Mouse (Mus musculus): Measurements from ENCODE around the gene Socs7.
"Not testable (repeated sequence)": the region's sequence is repeated elsewhere in the genome, so short reads cannot be mapped to it uniquely, and the experiment has no call there.

The Socs7 gene

GRCm38 (mm10) chr11:97338977-97339315 is 23.4 kb upstream of the Socs7 start:
- ATAC-seq (ENCODE audit: insufficient number of reproducible peaks, low FRiP score, low TSS enrichment): 0 out of 2 replicates have a peak, but pooled peaks have one; percentile 26

GRCm38 (mm10) chr11:97343175-97343574 is 19.2 kb upstream of the Socs7 start:
- no peak for ATAC-seq (ENCODE audit: insufficient number of reproducible peaks, low FRiP score, low TSS enrichment)

DNA sequence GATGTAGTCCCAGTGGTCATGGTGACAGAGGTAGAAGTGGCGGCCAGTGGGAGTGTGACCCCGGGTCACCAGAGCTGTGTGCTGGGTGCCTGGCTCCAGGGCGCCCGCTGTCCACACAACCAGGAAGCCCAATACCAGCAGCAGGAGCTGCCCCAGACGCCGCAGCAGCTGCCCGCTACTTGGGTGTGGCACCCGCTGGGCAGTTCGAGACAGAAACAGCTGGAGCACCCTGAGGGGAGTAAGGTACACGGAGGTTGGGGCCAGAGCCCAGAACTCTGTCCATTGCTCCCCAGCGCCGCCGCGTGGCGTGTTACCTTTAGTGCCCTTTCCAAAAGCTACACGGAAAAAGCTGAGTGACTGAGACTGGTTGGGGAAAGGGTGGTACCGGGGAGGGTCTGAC is 18.7 kb upstream of the Socs7 start:
- ATAC-seq (ENCODE audit: insufficient number of reproducible peaks, low FRiP score, low TSS enrichment): no peak

GRCm38 (mm10) chr11:97345446-97345845 is 16.9 kb upstream of the Socs7 start:
- no peak for ATAC-seq (ENCODE audit: insufficient number of reproducible peaks, low FRiP score, low TSS enrichment)

- ATAC-seq (ENCODE audit: insufficient number of reproducible peaks, low FRiP score, low TSS enrichment): peak; percentile 31; the same call in 1 of the 2 replicates
Measured at GRCm38 (mm10) chr11:97346383-97346782, 16.0 kb upstream of the Socs7 start.

- ATAC-seq (ENCODE audit: insufficient number of reproducible peaks, low FRiP score, low TSS enrichment): no peak
Measured at GRCm38 (mm10) chr11:97347291-97347690, 15.1 kb upstream of the Socs7 start.

DNA sequence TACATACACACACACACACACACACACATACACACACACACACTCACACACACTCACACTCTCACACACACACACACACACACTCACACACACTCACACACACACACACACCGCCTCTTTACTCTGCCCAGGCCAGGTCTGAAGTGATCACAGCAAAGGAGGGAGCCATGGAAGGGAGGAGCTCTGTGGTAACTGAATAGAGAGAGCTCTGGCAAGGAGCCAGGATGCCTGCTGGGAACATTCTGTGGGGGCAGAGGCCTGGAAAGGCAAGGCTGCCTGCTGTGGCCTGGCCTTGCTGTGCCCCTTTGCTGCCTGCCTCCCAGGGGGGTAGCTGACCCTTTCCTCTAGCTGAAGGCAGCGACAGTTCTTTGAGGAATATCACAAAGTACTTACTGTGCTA is 12.3 kb upstream of the Socs7 start:
- ATAC-seq (ENCODE audit: insufficient number of reproducible peaks, low FRiP score, low TSS enrichment): no peak

- no peak for ATAC-seq (ENCODE audit: insufficient number of reproducible peaks, low FRiP score, low TSS enrichment)
Measured at GRCm38 (mm10) chr11:97352027-97352684, 10.2 kb upstream of the Socs7 start, which contains the start of gene Gpr179. Gpr179 (minus strand) TSS chr11:97352077.

DNA sequence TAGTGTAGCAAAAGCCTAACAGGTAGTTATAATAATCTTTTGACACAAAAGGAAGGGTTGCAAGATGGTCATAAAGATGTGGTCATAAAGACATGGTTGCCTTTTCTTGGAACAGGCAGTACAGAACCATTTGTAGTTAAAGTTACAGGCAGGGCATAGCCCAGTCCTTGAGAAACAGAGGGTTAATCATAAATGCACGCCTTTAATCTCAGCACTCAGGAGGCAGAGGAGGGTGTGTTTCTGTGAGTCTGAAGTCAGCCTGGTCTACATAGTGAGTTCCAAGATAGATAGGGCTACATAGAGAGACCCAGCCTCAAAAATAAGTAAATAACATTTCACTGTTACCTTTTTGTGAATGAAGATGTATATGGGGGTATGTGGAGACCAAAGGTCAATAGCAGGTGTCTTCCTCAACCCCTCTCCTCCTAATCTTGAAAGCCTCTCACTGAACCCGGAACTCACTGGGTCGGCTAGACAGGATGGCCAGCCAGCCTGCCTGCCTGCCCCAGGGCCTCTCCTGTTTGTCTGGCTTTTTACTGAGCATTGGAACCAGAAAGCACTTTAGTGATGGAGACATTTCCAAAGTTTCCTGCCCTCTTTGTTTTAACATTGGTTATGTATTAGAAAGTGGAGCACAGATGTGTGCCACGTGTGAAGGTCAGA is 9.3 kb upstream of the Socs7 start:
- ATAC-seq (ENCODE audit: insufficient number of reproducible peaks, low FRiP score, low TSS enrichment): no peak

GRCm38 (mm10) chr11:97354646-97355045 is 7.7 kb upstream of the Socs7 start:
- ATAC-seq (ENCODE audit: insufficient number of reproducible peaks, low FRiP score, low TSS enrichment): no peak

DNA sequence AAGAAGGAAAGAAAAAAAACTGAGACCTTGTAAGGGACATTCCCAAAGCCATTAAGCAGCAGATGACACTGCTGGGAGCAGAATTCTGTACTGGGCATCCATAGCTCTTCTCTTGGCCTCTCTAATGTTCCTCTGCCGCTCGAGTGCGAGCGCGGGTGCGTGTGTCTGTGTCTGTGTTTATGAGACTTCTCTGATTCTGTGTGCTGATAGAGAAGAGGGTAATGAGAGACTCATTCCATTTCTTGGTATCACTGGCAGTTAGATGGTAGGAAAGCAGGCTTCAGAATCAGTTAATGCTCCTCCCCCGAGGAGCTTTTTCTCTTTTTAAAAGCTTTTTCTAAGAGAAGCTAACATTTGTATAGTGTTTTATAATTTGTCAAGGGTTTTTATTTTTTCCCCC is 7.1 kb upstream of the Socs7 start:
- ATAC-seq (ENCODE audit: insufficient number of reproducible peaks, low FRiP score, low TSS enrichment): no peak

DNA sequence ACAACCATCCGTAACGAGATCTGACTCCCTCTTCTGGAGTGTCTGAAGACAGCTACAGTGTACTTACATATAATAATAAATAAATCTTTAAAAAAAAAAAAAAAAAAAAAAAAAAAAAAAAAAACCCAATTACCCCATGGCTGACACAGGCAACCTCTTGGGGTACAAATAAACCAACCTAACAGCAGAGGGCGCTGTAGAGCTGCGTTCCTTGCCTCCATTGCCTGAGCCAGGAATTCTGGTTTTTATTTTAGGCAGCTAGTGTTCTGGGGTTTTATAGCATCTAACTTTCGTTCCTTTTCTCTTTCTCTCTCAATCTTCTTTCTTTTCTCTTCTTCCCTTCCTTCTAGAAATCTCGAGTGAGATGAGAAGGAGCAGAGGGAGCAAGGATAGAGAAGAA is 4.7 kb upstream of the Socs7 start:
- not testable (repeated sequence) for ATAC-seq (ENCODE audit: insufficient number of reproducible peaks, low FRiP score, low TSS enrichment)

DNA sequence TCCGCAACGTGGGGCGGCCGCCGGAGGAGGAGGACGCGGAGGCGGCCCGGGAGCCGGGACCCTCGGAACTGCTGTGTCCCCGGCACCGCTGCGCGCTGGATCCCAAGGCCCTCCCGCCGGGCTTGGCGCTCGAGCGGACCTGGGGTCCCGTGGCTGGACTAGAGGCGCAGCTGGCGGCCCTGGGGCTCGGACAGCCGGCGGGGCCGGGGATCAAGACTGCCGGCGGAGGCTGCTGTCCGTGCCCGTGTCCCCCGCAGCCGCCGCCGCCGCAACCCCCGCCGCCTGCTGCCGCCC is 245 bp downstream of the Socs7 start:
- 0 out of 2 replicates have a peak, but pooled peaks have one; percentile 20 for ATAC-seq (ENCODE audit: insufficient number of reproducible peaks, low FRiP score, low TSS enrichment)

- ATAC-seq (ENCODE audit: insufficient number of reproducible peaks, low FRiP score, low TSS enrichment): no peak
Measured at GRCm38 (mm10) chr11:97362943-97363643, 742 bp downstream of the Socs7 start.

DNA sequence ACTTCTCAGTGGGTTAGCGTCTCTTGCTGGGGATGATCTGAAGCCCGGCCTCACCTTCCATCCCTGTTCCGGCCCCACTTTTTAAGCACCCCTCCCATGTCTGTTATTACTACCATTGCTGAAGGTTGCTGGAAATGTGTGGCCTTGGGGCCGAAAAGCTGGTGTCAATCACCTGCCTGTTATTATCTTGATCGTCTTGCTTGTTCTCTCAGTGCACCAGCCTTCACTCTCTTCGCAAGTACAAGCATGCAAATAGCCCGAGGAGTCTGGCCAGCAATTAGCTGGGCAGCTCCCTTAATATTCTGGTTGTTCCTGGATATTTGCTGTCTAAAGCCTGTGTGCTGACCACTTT is 1.3 kb downstream of the Socs7 start:
- no peak for ATAC-seq (ENCODE audit: insufficient number of reproducible peaks, low FRiP score, low TSS enrichment)

GRCm38 (mm10) chr11:97365556-97365955 is 3.2 kb downstream of the Socs7 start:
- ATAC-seq (ENCODE audit: insufficient number of reproducible peaks, low FRiP score, low TSS enrichment): no peak

DNA sequence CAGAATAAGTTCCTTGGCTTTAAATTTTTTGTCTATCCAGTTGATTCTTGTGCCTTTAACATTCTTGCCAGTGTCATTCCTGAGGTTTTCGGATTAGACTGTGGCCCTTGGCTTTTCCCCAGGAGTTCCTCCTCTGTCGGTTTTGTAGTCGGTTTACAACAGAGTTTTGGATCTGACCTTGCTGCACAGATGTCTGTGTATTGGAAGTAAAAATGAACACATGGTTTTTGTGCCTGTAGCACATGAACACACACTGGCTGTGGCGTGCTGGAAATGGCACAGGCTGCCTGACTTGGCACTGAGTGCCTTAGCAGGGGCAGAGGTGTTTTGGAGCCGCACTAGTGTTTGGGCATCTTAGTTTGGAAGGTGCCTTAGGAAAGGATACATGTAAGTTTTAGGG is 6.2 kb downstream of the Socs7 start:
- no peak for ATAC-seq (ENCODE audit: insufficient number of reproducible peaks, low FRiP score, low TSS enrichment)

- peak; percentile 78; the same call in 1 of the 2 replicates for ATAC-seq (ENCODE audit: insufficient number of reproducible peaks, low FRiP score, low TSS enrichment)
Measured at GRCm38 (mm10) chr11:97370329-97371091, 8.2 kb downstream of the Socs7 start.

- no peak for ATAC-seq (ENCODE audit: insufficient number of reproducible peaks, low FRiP score, low TSS enrichment)
Measured at GRCm38 (mm10) chr11:97372159-97372864, 10.0 kb downstream of the Socs7 start.

DNA sequence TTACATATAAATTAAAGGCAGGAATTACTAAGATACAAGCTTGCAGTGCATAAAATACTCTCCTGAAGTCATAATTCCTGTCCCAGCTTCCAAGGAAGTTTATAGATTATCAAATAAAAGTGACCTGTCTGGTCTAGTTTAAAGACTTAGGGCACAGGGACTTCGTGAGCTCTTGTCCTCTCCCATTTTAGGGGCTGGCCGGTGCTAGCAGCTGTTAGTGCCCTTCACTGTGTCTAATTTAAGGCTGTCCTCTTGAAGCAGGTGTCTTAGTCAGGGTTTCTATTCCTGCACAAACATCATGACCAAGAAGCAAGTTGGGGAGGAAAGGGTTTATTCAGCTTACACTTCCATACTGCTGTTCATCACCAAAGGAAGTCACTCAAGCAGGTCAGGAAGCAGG is 11.1 kb downstream of the Socs7 start:
- no peak for ATAC-seq (ENCODE audit: insufficient number of reproducible peaks, low FRiP score, low TSS enrichment)

All from cerebellum, adult (tissue).